Mouse (Mus musculus): ENCODE results near the gene Cacng8. TPM values are rescaled to one million over a fixed set of nuclear protein-coding genes. Genes with fewer than 3 reads are reported as not detected.

Gene Cacng8
- total and polyA plus RNA-seq, 3 experiments, result 5.6 to 9.2 TPM; not detected in 1

DNA sequence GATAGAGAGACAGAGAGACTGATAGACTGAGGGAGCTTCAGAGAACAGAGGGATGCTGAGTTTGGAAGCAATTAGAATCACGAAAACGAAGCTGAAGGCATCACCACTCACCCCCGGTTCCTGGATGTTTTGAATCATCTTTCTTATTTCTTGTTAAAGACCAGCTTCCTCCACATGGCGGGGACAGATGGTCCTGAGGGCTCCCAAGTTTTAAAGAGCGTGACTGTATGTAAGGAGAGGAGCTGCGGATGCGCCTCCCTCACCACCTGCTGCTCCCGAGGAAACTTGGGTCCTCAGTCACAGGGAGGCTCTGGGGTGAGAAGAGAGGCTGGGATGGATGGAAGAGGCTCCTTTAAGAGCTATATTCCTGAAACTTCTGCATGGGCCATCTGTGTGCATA lies 69.8 kb downstream of the Cacng8 start:
- TF ChIP-seq MAFK (IDR thresholded peaks at IDR 0.05; ENCODE audit: borderline replicate concordance, low read depth, low read length) (no peak), SMC3 (IDR thresholded peaks at IDR 0.05; ENCODE audit: low read depth, low read length) (no peak), POLR2A (IDR thresholded peaks at IDR 0.05; ENCODE audit: control insufficient read depth in 1 of 2, insufficient read depth in 1 of 2, low read depth in 1 of 2, low read length in 2 of 2, poor library complexity in 1 of 2) (no peak), RCOR1 (IDR thresholded peaks at IDR 0.05; ENCODE audit: low read depth, low read length) (no peak), MEF2A (IDR thresholded peaks at IDR 0.05; ENCODE audit: extremely low read depth, insufficient replicate concordance, low read depth, low read length, poor library complexity, severe bottlenecking) (no peak), MYC (IDR thresholded peaks at IDR 0.05; ENCODE audit: low read depth, low read length) (no peak), USF2 (IDR thresholded peaks at IDR 0.05; ENCODE audit: borderline replicate concordance in 1 of 2, insufficient read depth in 1 of 2, low read depth in 1 of 2, low read length in 2 of 2) (no peak), TBP (IDR thresholded peaks at IDR 0.05; ENCODE audit: low read depth, low read length) (no peak), RAD21 (IDR thresholded peaks at IDR 0.05; ENCODE audit: low read depth, low read length) (no peak), CTCF (IDR thresholded peaks at IDR 0.05 in 2 of 3, conservative IDR thresholded peaks at IDR 0.05 in 1 of 3; ENCODE audit: control insufficient read depth in 1 of 3, insufficient read depth in 1 of 3, low read depth in 2 of 3, low read length in 3 of 3, poor library complexity in 1 of 3, severe bottlenecking in 1 of 3) (no peak), EP300 (IDR thresholded peaks at IDR 0.05; ENCODE audit: low read depth in 1 of 2, low read length in 2 of 2) (no peak), MXI1 (IDR thresholded peaks at IDR 0.05; ENCODE audit: low read depth, low read length) (no peak)
- Histone ChIP-seq H3K36me3 (ENCODE audit: control insufficient read depth in 1 of 2, insufficient read depth in 2 of 2, low read length in 2 of 2) (no peaks in the 10 kb centered on the region), H3K27me3 (ENCODE audit: control insufficient read depth in 1 of 2, insufficient read depth in 2 of 2, low read length in 2 of 2) (peaks cover 0 to 5% of the 10 kb centered on the region in 2 experiments; a peak in 2 of 4 replicates), H3K4me1 (ENCODE audit: control insufficient read depth in 1 of 2, insufficient read depth in 2 of 2, low read length in 2 of 2) (no peaks in the 10 kb centered on the region), H3K79me2 (ENCODE audit: control insufficient read depth, insufficient read depth, low read length, poor library complexity) (no peaks in the 10 kb centered on the region), H3K9me3 (replicated peaks; ENCODE audit: insufficient read depth, low read length) (no peaks in the 10 kb centered on the region), H3K4me3 (ENCODE audit: control insufficient read depth in 1 of 2, insufficient read depth in 1 of 2, low read depth in 2 of 2, low read length in 2 of 2) (no peak overlapping the region), H3K9ac (ENCODE audit: control insufficient read depth, low read depth, low read length, poor library complexity, severe bottlenecking) (no peak overlapping the region), H3K27ac (ENCODE audit: control insufficient read depth, low read depth, low read length) (no peak overlapping the region)
- no peak for DNase-seq (ENCODE audit: low read depth, low spot score)

DNA sequence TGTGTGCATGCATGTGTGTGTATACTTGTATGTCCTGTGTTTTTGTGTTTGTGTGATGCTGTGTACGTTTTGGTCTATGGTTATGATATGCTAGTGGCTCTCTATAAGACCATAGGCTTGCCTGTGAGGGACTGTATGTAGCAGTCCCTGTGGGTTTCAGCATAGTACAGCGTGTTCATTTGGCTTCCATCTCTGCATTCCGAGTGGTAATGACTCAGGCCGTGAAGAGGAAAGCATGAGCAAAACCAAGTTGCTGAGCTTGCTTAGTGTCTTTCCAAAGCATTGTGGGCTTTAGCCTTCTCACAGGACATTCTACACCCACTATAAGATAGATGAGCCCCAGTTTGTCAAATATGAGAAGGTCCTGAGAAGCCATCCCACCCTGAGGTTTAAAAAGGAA lies 72.8 kb downstream of the Cacng8 start:
- H3K27me3 ChIP-seq (ENCODE audit: control insufficient read depth in 1 of 2, insufficient read depth in 2 of 2, low read length in 2 of 2), result peaks cover 2 to 5% of the 10 kb centered on the region in 2 experiments; a peak in 2 of 4 replicates
- TF ChIP-seq BHLHE40 (IDR thresholded peaks at IDR 0.05; ENCODE audit: borderline replicate concordance, low read depth, low read length), result no peak
- no peak for TF ChIP-seq ELF1 (IDR thresholded peaks at IDR 0.05; ENCODE audit: low read depth, low read length)
- TF ChIP-seq MYC (IDR thresholded peaks at IDR 0.05; ENCODE audit: low read depth, low read length), result no peak
- TF ChIP-seq SIN3A (IDR thresholded peaks at IDR 0.05; ENCODE audit: low read length), result no peak
- no peak for TF ChIP-seq NRF1 (IDR thresholded peaks at IDR 0.05; ENCODE audit: insufficient read depth, low read depth, low read length, poor library complexity, severe bottlenecking)
- TF ChIP-seq POLR2AphosphoS2 (IDR thresholded peaks at IDR 0.05; ENCODE audit: low read length), result no peak
- TF ChIP-seq NELFE (IDR thresholded peaks at IDR 0.05; ENCODE audit: low read depth, low read length), result no peak
- TF ChIP-seq GATA1 (IDR thresholded peaks at IDR 0.05; ENCODE audit: low read depth, low read length), result no peak
- no peak for TF ChIP-seq EP300 (IDR thresholded peaks at IDR 0.05; ENCODE audit: low read depth in 1 of 2, low read length in 2 of 2)
- TF ChIP-seq TCF12 (IDR thresholded peaks at IDR 0.05; ENCODE audit: low read depth, low read length), result no peak
- no peak for TF ChIP-seq E2F4 (IDR thresholded peaks at IDR 0.05; ENCODE audit: borderline replicate concordance, low read depth, low read length)
- TF ChIP-seq HCFC1 (IDR thresholded peaks at IDR 0.05; ENCODE audit: low read depth, low read length), result no peak
- no peak for TF ChIP-seq MAFK (IDR thresholded peaks at IDR 0.05; ENCODE audit: borderline replicate concordance, low read depth, low read length)
- no peak for TF ChIP-seq ZC3H11A (IDR thresholded peaks at IDR 0.05; ENCODE audit: low read depth, low read length)
- TF ChIP-seq JUND (IDR thresholded peaks at IDR 0.05; ENCODE audit: low read depth, low read length), result no peak
- no peaks in the 10 kb centered on the region for H3K9me3 ChIP-seq (replicated peaks; ENCODE audit: insufficient read depth, low read length)
- no peak overlapping the region for H3K9ac ChIP-seq (ENCODE audit: control insufficient read depth, low read depth, low read length, poor library complexity, severe bottlenecking)
- no peaks in the 10 kb centered on the region for H3K79me2 ChIP-seq (ENCODE audit: control insufficient read depth, insufficient read depth, low read length, poor library complexity)
- H3K4me3 ChIP-seq (ENCODE audit: control insufficient read depth in 1 of 2, insufficient read depth in 1 of 2, low read depth in 2 of 2, low read length in 2 of 2), result no peak overlapping the region
- no peak overlapping the region for H3K27ac ChIP-seq (ENCODE audit: control insufficient read depth, low read depth, low read length)
- no peaks in the 10 kb centered on the region for H3K4me1 ChIP-seq (ENCODE audit: control insufficient read depth in 1 of 2, insufficient read depth in 2 of 2, low read length in 2 of 2)
- no peak for DNase-seq (ENCODE audit: low read depth, low spot score)
- H3K36me3 ChIP-seq (ENCODE audit: control insufficient read depth in 1 of 2, insufficient read depth in 2 of 2, low read length in 2 of 2), result no peaks in the 10 kb centered on the region

Measured in MEL (cell line).